Mouse (Mus musculus) induced T-regulatory cell, adult 2 months (primary cell): ENCODE results near the gene Olfr467.
"Not testable (repeated sequence)": the region's sequence is repeated elsewhere in the genome, so short reads cannot be mapped to it uniquely, and the experiment has no call there.

Experiments used
- DNase-seq: peaks from one replicate; pipeline ENCODE4 v3.0.0-alpha.2; 2012; ENCODE audit warnings: low read depth

Olfr467 gene

GRCm38 (mm10) chr7:107811963-107812362, at the start of gene Olfr467:
Gene Olfr467 (plus strand): TSS chr7:107812263.
- no peak for DNase-seq

- no peak for DNase-seq
Measured at GRCm38 (mm10) chr7:107770812-107771211, 41.3 kb upstream of the Olfr467 start.

GRCm38 (mm10) chr7:107778216-107778615, 33.8 kb upstream of the Olfr467 start:
- DNase-seq = no peak

- DNase-seq = peak; percentile 36
Measured at GRCm38 (mm10) chr7:107779611-107780010, 32.5 kb upstream of the Olfr467 start.

- DNase-seq = peak; percentile 44
Measured at GRCm38 (mm10) chr7:107787977-107788620, 24.0 kb upstream of the Olfr467 start.

- DNase-seq = no peak
Measured at GRCm38 (mm10) chr7:107796500-107796899, 15.6 kb upstream of the Olfr467 start.

GRCm38 (mm10) chr7:107801108-107801507, 11.0 kb upstream of the Olfr467 start, which contains the start of gene Ovch2:
Gene Ovch2 (minus strand): TSS chr7:107801208.
- no peak for DNase-seq

GRCm38 (mm10) chr7:107802138-107802537, 9.9 kb upstream of the Olfr467 start:
- DNase-seq = no peak

- DNase-seq = peak; percentile 3
Measured at GRCm38 (mm10) chr7:107819442-107819841, 7.4 kb downstream of the Olfr467 start.

- DNase-seq = not testable (repeated sequence)
Measured at GRCm38 (mm10) chr7:107823867-107824266, 11.8 kb downstream of the Olfr467 start.

GRCm38 (mm10) chr7:107825441-107825840, 13.4 kb downstream of the Olfr467 start, which contains the start of gene Olfr469:
Gene Olfr469 (minus strand): TSS chr7:107825541.
- DNase-seq = not testable (repeated sequence)

- peak; percentile 7 for DNase-seq
Measured at GRCm38 (mm10) chr7:107841719-107842118, 29.7 kb downstream of the Olfr467 start.

GRCm38 (mm10) chr7:107847390-107847789, 35.3 kb downstream of the Olfr467 start, which contains the start of gene Olfr470:
Gene Olfr470 (minus strand): TSS chr7:107847490.
- DNase-seq = not testable (repeated sequence)
